Mouse (Mus musculus) neural tube, embryonic 13.5 days (tissue): Measurements from ENCODE around the gene Gm10375. TPM values are rescaled to one million over a fixed set of nuclear protein-coding genes. Genes with fewer than 3 reads are reported as not detected.
"Not testable (repeated sequence)": the region's sequence is repeated elsewhere in the genome, so short reads cannot be mapped to it uniquely, and the experiment has no call there.

Experiments used
- ATAC-seq: fragments of 200-750 bp; cut with Nextera tagmentation; 2 replicates; pipeline ENCODE4 v1.8.0; 2017; ENCODE audit warnings: low read depth, mild to moderate bottlenecking, moderate TSS enrichment, moderate library complexity
- H3K27ac ChIP-seq: fragments of 300-500 bp; sonication (generic); replicated peaks from 2 replicates; pipeline ENCODE4 v1.5.1; 2015; ENCODE audit warnings: moderate library complexity, mild to moderate bottlenecking, inconsistent platforms
- H3K27me3 ChIP-seq: fragments of 300-500 bp; sonication (generic); 2 replicates; pipeline ENCODE4 v1.6.1; 2015; ENCODE audit warnings: mild to moderate bottlenecking, inconsistent platforms
- H3K36me3 ChIP-seq: fragments of 300-500 bp; sonication (generic); 2 replicates; pipeline ENCODE4 v1.6.1; 2015; ENCODE audit warnings: mild to moderate bottlenecking, inconsistent platforms
- H3K4me1 ChIP-seq: fragments of 300-500 bp; sonication (generic); replicated peaks from 2 replicates; pipeline ENCODE4 v1.6.1; 2015; ENCODE audit warnings: inconsistent platforms
- H3K4me2 ChIP-seq: fragments of 300-500 bp; sonication (generic); 2 replicates; pipeline ENCODE4 v1.6.1; 2015; ENCODE audit warnings: inconsistent platforms, mild to moderate bottlenecking, moderate library complexity
- H3K4me3 ChIP-seq: fragments of 300-500 bp; sonication (generic); 2 replicates; pipeline ENCODE4 v1.5.1; 2015; ENCODE audit warnings: mild to moderate bottlenecking, inconsistent platforms
- H3K9ac ChIP-seq: fragments of 300-500 bp; sonication (generic); 2 replicates; pipeline ENCODE4 v1.6.1; 2015; ENCODE audit warnings: moderate library complexity, mild to moderate bottlenecking, inconsistent platforms
- H3K9me3 ChIP-seq: fragments of 300-500 bp; sonication (generic); 2 replicates; pipeline ENCODE4 v1.6.1; 2016; ENCODE audit warnings: inconsistent platforms
- WGBS: fragments of 180-500 bp; shearing (Covaris S2); methylation state at CpG from one replicate; pipeline ENCODE4 v1.1.7; 2015; 5-methylcytosine and 5-hydroxymethylcytosine counted together
- polyA plus RNA-seq: library from polyadenylated mRNA; unstranded; fragments of >200 nt; fragmentation: Nextera tagmentation; extraction: Ambion mirVana; gene quantifications from 2 replicates; pipeline ENCODE4 v1.2.1, GENCODE M21; 2015

The Gm10375 gene
- not detected in 2 replicates for polyA plus RNA-seq

DNA sequence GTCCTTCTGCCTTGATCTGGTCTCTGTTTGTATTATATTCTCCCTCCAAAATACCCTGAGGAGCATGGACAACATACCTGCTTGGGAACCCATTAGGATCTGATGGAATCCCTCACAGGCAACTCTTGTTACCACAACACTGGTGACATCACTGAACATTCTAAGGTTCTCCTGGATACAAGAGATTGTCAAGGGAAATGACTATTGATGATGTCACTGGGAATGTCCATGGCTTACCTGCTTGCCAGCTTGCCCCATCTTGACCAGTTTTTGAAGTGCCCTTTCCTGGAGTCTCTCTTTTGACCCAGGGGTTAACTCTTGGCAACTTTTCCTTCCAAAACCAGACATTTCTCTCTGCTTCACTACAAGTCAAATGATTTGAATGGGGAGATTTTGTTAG is at the start of gene Gm10375:
Gm10375 (minus strand) TSS at position 101 of the 400 bp plus-strand sequence.
- H3K36me3 ChIP-seq, H3K4me1 ChIP-seq, H3K9me3 ChIP-seq, H3K4me2 ChIP-seq, ATAC-seq, H3K27ac ChIP-seq, H3K27me3 ChIP-seq, H3K4me3 ChIP-seq, H3K9ac ChIP-seq: not testable (repeated sequence)

DNA sequence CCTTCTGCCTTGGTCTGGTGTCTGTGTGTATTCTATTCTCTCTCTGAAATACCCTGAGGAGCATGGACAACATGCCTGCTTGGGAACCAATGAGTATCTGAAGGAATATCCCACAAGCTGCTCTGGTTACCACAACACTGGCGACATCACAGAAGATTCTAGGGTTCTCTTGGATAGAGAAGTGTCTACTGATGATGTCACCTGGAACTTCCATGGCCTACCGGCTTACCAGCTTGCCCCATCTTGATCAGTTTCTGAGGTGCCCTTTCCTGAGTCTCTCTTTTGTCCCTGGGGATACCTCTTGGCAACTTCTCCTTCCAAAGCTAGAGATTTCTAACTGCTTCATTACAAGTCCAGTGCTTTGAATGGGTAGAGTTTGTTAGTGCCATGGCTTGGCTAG is 28.8 kb downstream of the Gm10375 start, which contains the start of gene Gm17654:
Gm17654 (minus strand) TSS at position 101 of the 400 bp plus-strand sequence.
- H3K9ac ChIP-seq, H3K36me3 ChIP-seq, H3K4me2 ChIP-seq, H3K4me1 ChIP-seq, H3K27ac ChIP-seq, ATAC-seq, H3K4me3 ChIP-seq, H3K9me3 ChIP-seq, H3K27me3 ChIP-seq: not testable (repeated sequence)
- WGBS: 88% methylated on average over 1 of the region's 2 CpGs

DNA sequence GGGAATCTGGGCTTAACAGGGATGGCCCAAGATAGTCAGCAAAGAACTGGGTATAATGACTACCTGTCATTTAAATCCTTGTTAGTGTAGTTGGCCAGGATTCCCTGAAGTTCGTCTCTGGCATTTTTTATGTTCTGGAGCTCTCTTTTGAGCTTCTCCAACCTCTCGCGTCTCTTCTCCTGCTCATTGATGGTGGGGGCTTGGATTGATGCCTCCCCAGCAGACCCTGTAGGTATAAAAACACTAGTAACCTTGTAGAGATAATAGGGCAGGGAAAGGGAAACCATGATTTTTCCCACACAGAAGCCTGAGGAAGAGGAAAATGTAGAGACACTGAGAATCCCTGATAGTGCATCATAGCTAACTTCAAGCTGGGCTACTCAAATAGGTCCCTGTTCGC is 29.8 kb downstream of the Gm10375 start:
- ATAC-seq, H3K4me2 ChIP-seq, H3K27me3 ChIP-seq, H3K36me3 ChIP-seq, H3K9me3 ChIP-seq, H3K4me3 ChIP-seq, H3K9ac ChIP-seq, H3K27ac ChIP-seq, H3K4me1 ChIP-seq: not testable (repeated sequence)
- 94% methylated on average over 4 of the region's 4 CpGs for WGBS

Other genes starting within 250 kb of the Gm10375 start
- gene Gm8138, start 191.7 kb downstream of the Gm10375 start, polyA plus RNA-seq: not detected in 2 replicates
- not detected in 2 replicates for gene Gm5799, start 64.4 kb downstream of the Gm10375 start, polyA plus RNA-seq
- gene Gm17654, start 28.9 kb downstream of the Gm10375 start, polyA plus RNA-seq: not detected in 2 replicates
- not detected in 2 replicates for gene Gm8165, start 69.2 kb upstream of the Gm10375 start, polyA plus RNA-seq
- 1.5 and 1.6 TPM in 2 replicates for gene Gm7324, start 89.8 kb upstream of the Gm10375 start, polyA plus RNA-seq
- gene Gm16506, start 119.5 kb upstream of the Gm10375 start, polyA plus RNA-seq: not detected in 2 replicates
- not detected in 2 replicates for gene Gm6526, start 139.9 kb upstream of the Gm10375 start, polyA plus RNA-seq
- not detected in 2 replicates for gene Gm8180, start 176.7 kb upstream of the Gm10375 start, polyA plus RNA-seq